Mouse (Mus musculus): ENCODE data around the gene Elovl7. TPM values are rescaled to one million over a fixed set of nuclear protein-coding genes. Genes with fewer than 3 reads are reported as not detected.

Elovl7 gene
- polyA plus RNA-seq, 1 experiment, result not detected

- Histone ChIP-seq H3K27ac (replicated peaks; ENCODE audit: low read depth, low read length) (no peak overlapping the region), H3K4me3 (ENCODE audit: insufficient read depth, low read depth, low read length) (no peak overlapping the region), H3K4me1 (ENCODE audit: control insufficient read depth, insufficient read depth, insufficient read length, low read length) (no peaks in the 10 kb centered on the region)
Measured at GRCm38 (mm10) chr13:108303841-108304240, 89.6 kb downstream of the Elovl7 start.

DNA sequence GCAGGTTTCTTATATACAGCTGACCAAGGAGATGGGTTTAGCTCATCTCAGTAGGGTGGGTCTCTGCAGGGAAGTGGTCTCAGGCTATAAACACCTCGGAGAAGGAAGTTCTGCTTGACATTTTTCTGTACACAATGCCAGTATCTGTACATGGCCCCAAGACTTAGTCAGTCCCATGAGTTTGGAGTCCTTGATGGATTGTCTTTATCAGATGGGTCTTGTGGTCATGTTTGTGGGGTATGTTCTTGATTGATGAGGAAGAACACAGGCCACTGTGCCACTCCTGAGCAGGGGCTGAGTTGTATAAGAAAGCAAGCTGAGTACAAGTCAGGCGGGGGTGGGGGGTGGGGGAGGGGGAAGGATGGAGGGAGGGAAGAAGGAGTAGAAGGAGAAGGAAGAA lies 90.5 kb downstream of the Elovl7 start:
- Histone ChIP-seq H3K4me3 (ENCODE audit: insufficient read depth, low read depth, low read length) (no peak overlapping the region), H3K27ac (replicated peaks; ENCODE audit: low read depth, low read length) (no peak overlapping the region), H3K4me1 (ENCODE audit: control insufficient read depth, insufficient read depth, insufficient read length, low read length) (no peaks in the 10 kb centered on the region)

DNA sequence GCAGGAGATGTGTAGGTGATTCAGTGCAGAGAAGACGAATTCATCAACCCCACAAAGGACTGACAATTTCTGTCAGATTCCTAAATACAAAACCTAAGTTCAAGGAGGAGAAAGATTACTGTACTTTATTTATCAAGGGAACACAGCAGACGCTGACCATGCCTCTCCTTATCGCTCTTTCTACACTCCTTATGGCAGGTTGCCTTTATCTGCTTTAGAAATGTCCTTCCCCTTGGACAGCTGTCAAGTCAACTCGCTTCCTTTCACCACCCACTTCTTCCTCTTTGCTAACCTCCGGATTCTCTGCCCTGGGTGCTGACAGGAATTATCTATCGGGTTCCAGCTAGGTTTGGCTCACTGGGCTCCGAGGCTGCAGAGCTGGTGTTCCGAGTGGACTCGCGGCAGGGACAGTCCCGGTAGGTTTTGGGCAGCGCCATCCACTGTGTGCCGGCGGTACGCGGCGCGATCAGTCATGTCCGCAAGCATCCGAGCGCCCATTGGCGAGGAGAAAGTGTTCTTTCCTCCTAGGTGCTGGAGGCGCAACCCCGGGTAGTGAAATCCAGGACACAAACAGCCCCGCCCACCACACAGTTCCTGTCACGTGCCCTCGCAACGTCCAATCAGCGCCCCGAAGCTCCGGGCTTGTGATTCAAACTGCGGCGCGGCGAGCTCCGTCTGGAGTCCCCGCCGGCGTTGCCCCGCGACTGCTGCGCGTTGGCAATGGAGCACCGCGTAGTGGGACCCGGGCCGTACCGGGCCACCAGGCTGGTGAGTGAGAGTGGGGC lies 101.7 kb downstream of the Elovl7 start, which contains the start of gene Depdc1b:
Gene Depdc1b, plus strand, starts transcription at position 631 of the 785 bp plus-strand sequence.
- peak within 1 kb of the TSS; percentile 64 for H3K4me3 ChIP-seq (ENCODE audit: insufficient read depth, low read depth, low read length)
- 0 out of 2 replicates have a peak within 1 kb of the TSS, but pooled peaks have one; percentile 4 for H3K27ac ChIP-seq (replicated peaks; ENCODE audit: low read depth, low read length)
- H3K4me1 ChIP-seq (ENCODE audit: control insufficient read depth, insufficient read depth, insufficient read length, low read length), result no peaks in the 10 kb centered on the region

DNA sequence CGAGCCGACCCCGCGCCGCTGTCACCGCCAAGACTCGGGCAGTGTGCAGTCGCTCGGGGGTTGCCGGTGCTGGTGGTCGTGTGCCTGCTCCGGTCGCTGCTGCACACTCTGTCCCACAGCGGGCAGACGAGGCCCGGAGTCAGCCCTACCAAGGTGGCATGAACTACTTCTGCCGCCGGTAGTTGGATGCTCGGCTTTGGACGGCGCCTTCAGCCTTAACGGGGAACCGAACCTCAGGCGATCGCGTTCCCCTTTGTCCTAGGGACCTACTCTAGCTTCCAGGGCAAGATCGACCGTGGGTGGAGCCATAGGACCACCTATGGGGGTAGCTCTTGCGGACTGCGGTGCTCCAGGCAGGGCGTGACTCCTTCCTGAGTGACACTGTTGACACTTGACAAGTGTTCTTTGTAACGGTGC lies 102.3 kb downstream of the Elovl7 start:
- Histone ChIP-seq H3K4me3 (ENCODE audit: insufficient read depth, low read depth, low read length) (peak overlapping the region; percentile 64), H3K27ac (replicated peaks; ENCODE audit: low read depth, low read length) (no peak overlapping the region), H3K4me1 (ENCODE audit: control insufficient read depth, insufficient read depth, insufficient read length, low read length) (no peaks in the 10 kb centered on the region)

DNA sequence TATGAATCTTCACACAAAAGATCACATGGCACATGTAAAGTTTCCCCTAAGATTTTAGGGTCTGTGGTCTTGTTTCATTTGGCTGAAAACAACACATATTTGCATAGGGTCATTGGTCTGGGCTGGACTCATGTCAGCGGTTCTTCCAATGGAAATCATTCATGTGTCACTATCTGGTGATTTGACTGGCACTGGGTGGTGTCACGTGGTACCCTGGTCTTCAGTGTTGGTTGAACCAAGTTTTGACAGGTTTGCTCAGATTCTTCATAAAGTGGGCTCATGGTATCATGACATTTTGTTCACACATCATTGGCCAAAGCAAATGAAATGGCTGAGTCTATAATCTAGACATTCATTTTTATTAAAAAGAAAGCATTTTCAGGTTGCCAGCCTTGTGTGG lies 103.2 kb downstream of the Elovl7 start:
- no peaks in the 10 kb centered on the region for H3K4me1 ChIP-seq (ENCODE audit: control insufficient read depth, insufficient read depth, insufficient read length, low read length)
- H3K4me3 ChIP-seq (ENCODE audit: insufficient read depth, low read depth, low read length), result no peak overlapping the region
- H3K27ac ChIP-seq (replicated peaks; ENCODE audit: low read depth, low read length), result no peak overlapping the region

DNA sequence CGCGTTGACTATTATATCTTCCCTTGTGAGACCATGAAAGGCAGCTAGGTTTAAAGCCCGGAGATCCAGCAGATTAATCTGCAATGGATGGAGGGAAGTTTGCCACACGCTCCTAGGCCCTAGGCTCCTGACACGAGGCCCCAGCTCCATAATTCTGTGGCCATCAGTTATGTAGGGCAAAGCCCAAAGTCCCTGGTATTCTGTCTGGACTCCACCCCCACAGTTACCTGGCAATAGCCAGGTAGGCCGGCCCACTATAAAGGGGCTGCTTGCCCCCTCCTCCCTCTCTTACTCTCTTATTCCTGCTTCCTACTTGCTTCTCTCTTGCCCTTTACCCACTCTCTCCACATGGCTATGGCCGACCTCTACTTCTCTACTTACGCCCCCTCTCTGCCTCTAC lies 104.8 kb downstream of the Elovl7 start:
- Histone ChIP-seq H3K4me3 (ENCODE audit: insufficient read depth, low read depth, low read length) (no peak overlapping the region), H3K27ac (replicated peaks; ENCODE audit: low read depth, low read length) (no peak overlapping the region), H3K4me1 (ENCODE audit: control insufficient read depth, insufficient read depth, insufficient read length, low read length) (no peaks in the 10 kb centered on the region)

- Histone ChIP-seq H3K4me1 (ENCODE audit: control insufficient read depth, insufficient read depth, insufficient read length, low read length) (no peaks in the 10 kb centered on the region), H3K27ac (replicated peaks; ENCODE audit: low read depth, low read length) (no peak overlapping the region), H3K4me3 (ENCODE audit: insufficient read depth, low read depth, low read length) (no peak overlapping the region)
Measured at GRCm38 (mm10) chr13:108320216-108320615, 106.0 kb downstream of the Elovl7 start.

- H3K4me1 ChIP-seq (ENCODE audit: control insufficient read depth, insufficient read depth, insufficient read length, low read length), result no peaks in the 10 kb centered on the region
- H3K4me3 ChIP-seq (ENCODE audit: insufficient read depth, low read depth, low read length), result no peak overlapping the region
- H3K27ac ChIP-seq (replicated peaks; ENCODE audit: low read depth, low read length), result no peak overlapping the region
Measured at GRCm38 (mm10) chr13:108322466-108322865, 108.3 kb downstream of the Elovl7 start.

DNA sequence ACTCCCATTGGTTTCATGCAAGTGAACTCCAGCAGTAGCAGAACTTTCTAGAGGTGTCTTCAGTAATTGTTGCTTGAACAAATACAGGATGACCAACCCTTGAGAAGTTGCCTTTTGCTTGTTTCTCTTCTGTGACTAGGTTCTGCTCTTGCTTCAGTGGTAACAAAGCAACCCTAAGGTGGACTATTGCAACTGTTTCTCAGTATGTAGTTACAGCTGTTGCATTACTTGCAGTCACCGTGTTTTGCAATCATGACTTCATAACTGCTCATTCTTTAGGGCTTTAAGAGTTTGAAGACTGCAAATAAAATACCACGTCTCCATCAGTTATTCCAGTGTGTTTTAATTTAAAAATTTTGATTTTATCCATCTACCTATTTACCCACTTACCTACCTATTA lies 109.1 kb downstream of the Elovl7 start:
- H3K4me3 ChIP-seq (ENCODE audit: insufficient read depth, low read depth, low read length), result no peak overlapping the region
- no peak overlapping the region for H3K27ac ChIP-seq (replicated peaks; ENCODE audit: low read depth, low read length)
- no peaks in the 10 kb centered on the region for H3K4me1 ChIP-seq (ENCODE audit: control insufficient read depth, insufficient read depth, insufficient read length, low read length)

DNA sequence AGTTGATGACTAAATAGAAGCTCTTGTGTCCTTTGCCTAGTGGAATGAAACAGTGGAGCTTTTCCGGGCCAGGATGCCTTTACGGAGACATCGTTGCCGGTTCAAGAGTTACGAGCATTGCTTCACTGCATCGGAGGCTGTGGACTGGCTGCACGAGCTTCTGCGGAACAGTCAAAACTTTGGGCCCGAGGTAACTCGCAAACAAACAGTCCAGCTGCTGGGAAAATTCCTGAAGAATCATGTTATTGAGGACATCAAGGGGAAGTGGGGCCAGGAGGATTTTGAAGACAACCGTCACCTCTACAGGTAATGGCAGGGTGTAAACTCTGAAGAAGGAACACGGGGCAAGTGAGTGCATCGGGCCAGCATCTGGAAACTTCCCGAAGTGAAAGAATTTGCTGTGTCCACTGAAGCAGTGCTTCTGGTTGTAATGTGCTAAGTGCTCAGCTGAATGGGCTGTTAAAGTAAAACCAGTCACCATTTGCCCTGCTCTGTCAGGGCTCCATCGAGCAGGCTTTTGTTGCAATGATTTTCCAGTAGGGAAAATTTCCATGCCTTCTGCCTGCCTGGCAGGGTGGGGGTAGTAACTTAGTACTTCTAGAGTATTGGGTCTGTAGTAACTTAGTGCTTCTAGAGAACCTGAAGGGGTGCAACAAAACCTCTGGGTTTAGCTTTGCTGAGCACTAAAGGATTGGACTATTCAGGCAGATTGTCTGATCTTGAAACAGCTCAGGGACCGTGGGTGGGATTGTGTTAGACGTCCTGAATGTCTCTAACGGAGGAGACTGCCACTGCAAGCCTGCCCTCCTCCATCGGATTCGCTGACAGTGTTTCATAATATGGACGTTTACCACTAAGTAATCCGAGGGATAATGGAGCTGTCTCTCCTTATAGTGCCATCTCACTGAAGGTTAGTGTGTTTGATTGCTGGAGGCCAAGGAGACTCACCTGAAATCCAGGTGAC lies 109.9 kb downstream of the Elovl7 start:
- Histone ChIP-seq H3K4me1 (ENCODE audit: control insufficient read depth, insufficient read depth, insufficient read length, low read length) (no peaks in the 10 kb centered on the region), H3K27ac (replicated peaks; ENCODE audit: low read depth, low read length) (no peak overlapping the region), H3K4me3 (ENCODE audit: insufficient read depth, low read depth, low read length) (no peak overlapping the region)

GRCm38 (mm10) chr13:108325871-108326270 lies 111.7 kb downstream of the Elovl7 start:
- no peaks in the 10 kb centered on the region for H3K4me1 ChIP-seq (ENCODE audit: control insufficient read depth, insufficient read depth, insufficient read length, low read length)
- H3K27ac ChIP-seq (replicated peaks; ENCODE audit: low read depth, low read length), result no peak overlapping the region
- no peak overlapping the region for H3K4me3 ChIP-seq (ENCODE audit: insufficient read depth, low read depth, low read length)

DNA sequence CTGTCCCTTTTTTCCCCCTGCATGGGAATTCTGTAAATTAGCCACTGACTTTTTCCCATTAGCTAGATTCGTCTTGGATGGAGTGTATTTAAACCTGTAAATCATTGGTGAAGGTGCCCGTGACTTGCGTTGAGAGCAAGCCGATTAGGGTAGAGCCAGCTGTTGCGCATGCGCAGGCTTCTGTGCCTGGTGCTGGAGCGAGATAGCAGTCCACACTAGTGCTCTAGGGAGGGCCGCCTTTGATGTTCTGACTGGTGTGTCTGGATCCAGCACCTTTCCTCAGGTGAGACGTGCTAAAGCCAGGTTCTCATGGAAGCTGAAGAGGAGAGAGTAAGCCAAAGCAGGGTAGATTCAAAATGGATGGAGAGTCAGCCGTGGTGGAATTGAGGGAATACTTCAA lies 112.1 kb downstream of the Elovl7 start:
- H3K27ac ChIP-seq (replicated peaks; ENCODE audit: low read depth, low read length), result no peak overlapping the region
- H3K4me3 ChIP-seq (ENCODE audit: insufficient read depth, low read depth, low read length), result no peak overlapping the region
- H3K4me1 ChIP-seq (ENCODE audit: control insufficient read depth, insufficient read depth, insufficient read length, low read length), result no peaks in the 10 kb centered on the region

- H3K4me3 ChIP-seq (ENCODE audit: insufficient read depth, low read depth, low read length), result no peak overlapping the region
- no peaks in the 10 kb centered on the region for H3K4me1 ChIP-seq (ENCODE audit: control insufficient read depth, insufficient read depth, insufficient read length, low read length)
- no peak overlapping the region for H3K27ac ChIP-seq (replicated peaks; ENCODE audit: low read depth, low read length)
Measured at GRCm38 (mm10) chr13:108327047-108327446, 112.8 kb downstream of the Elovl7 start.

DNA sequence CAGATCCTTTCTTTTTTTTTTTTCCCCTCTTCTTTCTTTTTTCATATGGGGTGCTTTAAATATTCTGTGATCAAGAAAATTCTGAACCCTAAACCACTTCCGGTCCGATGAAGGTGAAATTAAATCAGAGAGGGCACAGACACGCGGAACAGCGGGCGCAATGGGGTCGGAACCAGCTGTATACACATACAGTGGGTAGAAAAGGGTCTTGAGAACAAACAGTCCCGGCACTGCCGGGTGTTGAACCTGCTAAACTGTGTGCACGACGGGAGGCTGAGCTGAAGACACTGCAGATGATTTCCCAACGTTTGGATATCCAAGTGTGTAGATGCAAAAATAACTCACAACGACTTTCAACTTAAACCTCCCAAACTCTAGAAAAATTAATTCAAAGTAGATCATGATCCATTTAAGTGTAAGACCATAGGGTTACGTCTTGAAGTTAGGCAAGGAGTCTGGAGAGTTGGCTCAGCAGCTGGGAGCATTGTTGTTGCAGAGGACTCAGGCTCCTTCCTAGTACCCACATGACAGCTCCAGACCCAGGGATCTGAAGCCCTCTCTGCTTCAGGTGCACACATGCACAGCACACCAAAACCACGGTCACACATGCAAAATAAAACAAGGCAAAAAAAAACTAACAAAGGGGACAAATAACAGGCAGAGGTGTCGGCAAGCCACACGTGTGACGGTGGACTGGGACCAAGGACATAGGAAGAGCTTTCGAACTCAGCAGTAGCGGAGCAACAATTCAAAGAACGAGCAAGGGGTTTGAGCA lies 114.4 kb downstream of the Elovl7 start:
- Histone ChIP-seq H3K27ac (replicated peaks; ENCODE audit: low read depth, low read length) (no peak overlapping the region), H3K4me1 (ENCODE audit: control insufficient read depth, insufficient read depth, insufficient read length, low read length) (no peaks in the 10 kb centered on the region), H3K4me3 (ENCODE audit: insufficient read depth, low read depth, low read length) (no peak overlapping the region)

GRCm38 (mm10) chr13:108329693-108330092 lies 115.5 kb downstream of the Elovl7 start:
- Histone ChIP-seq H3K27ac (replicated peaks; ENCODE audit: low read depth, low read length) (no peak overlapping the region), H3K4me1 (ENCODE audit: control insufficient read depth, insufficient read depth, insufficient read length, low read length) (no peaks in the 10 kb centered on the region), H3K4me3 (ENCODE audit: insufficient read depth, low read depth, low read length) (no peak overlapping the region)

Data from brown adipose tissue, adult 24 weeks (tissue).